Mouse (Mus musculus) neutrophil, adult 65 days (primary cell): Measurements from ENCODE around the gene Ccm2l. TPM values are rescaled to one million over a fixed set of nuclear protein-coding genes. Genes with fewer than 3 reads are reported as not detected.

Source experiments
- total RNA-seq: library from RNA; stranded (reverse); gene quantifications from 2 replicates; pipeline ENCODE4 v1.2.4, GENCODE M21; 2023

Ccm2l gene
- total RNA-seq, result 1.1 and 1.7 TPM in 2 replicates

GRCm38 (mm10) chr2:153065747-153066508, at the start of gene Ccm2l:
Gene Ccm2l, plus strand, starts transcription at chr2:153065955.

GRCm38 (mm10) chr2:153031126-153032082, 34.4 kb upstream of the Ccm2l start, which contains the start of gene Xkr7:
Gene Xkr7, plus strand, starts transcription at chr2:153031852.

GRCm38 (mm10) chr2:153108313-153109264, 42.8 kb downstream of the Ccm2l start, which contains the start of gene Hck:
Gene Hck, plus strand, starts transcription at chr2:153108468.

Other genes with a start within 250 kb of the Ccm2l start
- 25.4 and 35.7 TPM in 2 replicates for gene Bcl2l1, start 234.2 kb upstream of the Ccm2l start, total RNA-seq
- 41.1 and 43.2 TPM in 2 replicates for gene Tpx2, start 218.0 kb upstream of the Ccm2l start, total RNA-seq
- gene Mylk2, start 154.6 kb upstream of the Ccm2l start, total RNA-seq, result not detected in 2 replicates
- gene Foxs1, start 132.7 kb upstream of the Ccm2l start, total RNA-seq, result not detected in 2 replicates
- not detected in 2 replicates for gene Dusp15, start 114.3 kb upstream of the Ccm2l start, total RNA-seq
- not detected in 2 replicates for gene Ttll9, start 103.5 kb upstream of the Ccm2l start, total RNA-seq
- gene Pdrg1, start 50.5 kb upstream of the Ccm2l start, total RNA-seq, result 12.4 and 12.8 TPM in 2 replicates
- not detected in 2 replicates for gene Xkr7, start 34.1 kb upstream of the Ccm2l start, total RNA-seq
- gene Hck, start 42.5 kb downstream of the Ccm2l start, total RNA-seq, result 249 and 255 TPM in 2 replicates
- 84.6 and 87.1 TPM in 2 replicates for gene Tm9sf4, start 95.3 kb downstream of the Ccm2l start, total RNA-seq
- 4.3 and 5.4 TPM in 2 replicates for gene Tspyl3, start 159.5 kb downstream of the Ccm2l start, total RNA-seq
- 39.9 and 43.3 TPM in 2 replicates for gene Plagl2, start 175.5 kb downstream of the Ccm2l start, total RNA-seq
- gene Pofut1, start 175.6 kb downstream of the Ccm2l start, total RNA-seq, result 17.4 and 17.7 TPM in 2 replicates
- 32.1 and 34.5 TPM in 2 replicates for gene Kif3b, start 225.5 kb downstream of the Ccm2l start, total RNA-seq